Mouse (Mus musculus): ENCODE measurements at regions not wholly inside any gene's neighbourhood (a gene's known extent, or its start where the extent isn't known, plus 50 kb on each side); places are given as distances from the start of the nearest gene placed in this dataset.

DNA sequence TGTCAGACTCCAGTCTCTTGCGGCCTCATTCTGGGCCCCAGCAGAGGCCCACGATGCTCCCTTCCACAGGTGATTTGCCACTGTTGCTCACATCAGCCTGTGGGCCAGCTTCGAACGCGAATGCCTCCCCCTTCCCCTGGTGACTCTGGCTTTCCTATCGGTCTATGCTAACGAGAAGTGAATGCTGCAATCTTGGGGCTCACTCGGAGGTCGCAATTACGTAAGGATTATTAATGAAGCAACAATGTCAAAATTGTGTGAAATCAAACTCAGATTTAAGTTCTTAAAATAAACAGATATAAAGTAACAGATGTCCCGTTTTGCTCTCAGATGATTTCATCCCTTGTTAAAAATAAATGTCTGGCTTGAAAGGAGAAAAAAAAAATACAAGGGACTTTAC is 572.3 kb downstream of the Bnc2 start:
- DNase-seq (ENCODE audit: low spot score), result no peak

DNA sequence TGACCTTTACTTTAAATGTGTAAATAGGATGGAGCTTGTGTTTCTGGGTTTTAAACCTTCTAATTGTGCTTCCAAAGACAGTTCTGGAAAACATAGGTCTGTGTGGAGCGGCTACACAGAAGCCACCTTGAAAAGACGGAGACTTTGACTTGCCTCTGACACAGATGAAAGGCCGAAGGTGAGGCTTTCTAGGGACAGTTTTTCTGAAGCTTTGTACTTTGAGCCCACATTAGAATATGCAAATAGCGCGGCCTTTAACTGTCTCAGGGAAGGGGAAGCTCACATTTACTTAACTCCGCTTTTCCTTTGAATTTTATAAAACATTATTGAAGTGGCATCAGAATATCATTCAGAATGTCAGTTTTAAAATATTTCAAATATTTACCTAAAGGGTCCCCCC is 566.5 kb downstream of the Bnc2 start:
- no peak for DNase-seq (ENCODE audit: low spot score)

DNA sequence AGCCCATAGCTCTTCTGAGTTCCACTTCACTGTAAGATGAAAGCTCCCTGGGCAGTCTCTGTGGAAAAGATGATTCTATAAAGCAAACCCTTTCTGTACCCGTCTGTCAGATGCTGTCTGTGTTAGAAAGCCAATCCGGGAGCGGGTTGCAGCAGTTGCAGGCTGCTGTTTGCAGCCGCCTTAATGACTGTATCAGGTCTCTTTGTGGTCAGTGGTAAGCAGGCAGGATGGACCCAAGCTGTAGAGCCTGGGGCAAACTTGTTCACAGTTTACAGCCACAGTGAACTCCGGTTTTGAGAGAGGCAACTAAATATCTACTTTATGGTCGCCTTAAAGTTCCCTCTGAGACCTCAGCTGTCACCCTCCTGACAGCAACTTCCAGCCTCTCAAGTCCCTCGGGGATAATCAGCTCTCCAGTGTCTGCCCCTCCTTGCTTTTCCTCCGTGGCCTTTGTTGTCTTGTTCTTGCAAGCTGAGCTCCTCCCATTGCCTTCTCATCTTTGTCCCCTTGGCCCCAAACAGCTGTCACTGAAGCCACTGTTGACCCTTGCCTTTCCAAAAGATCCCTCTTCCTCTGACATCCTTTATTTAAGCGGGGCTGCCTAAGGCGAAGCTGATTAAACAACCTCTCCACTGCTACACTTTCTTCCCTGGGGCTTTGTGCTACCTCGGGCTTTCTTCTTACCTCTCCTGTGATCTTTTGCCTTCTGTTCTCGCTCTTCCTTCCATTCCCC is 565.1 kb downstream of the Bnc2 start:
- peak; percentile 86 for DNase-seq (ENCODE audit: low spot score)

DNA sequence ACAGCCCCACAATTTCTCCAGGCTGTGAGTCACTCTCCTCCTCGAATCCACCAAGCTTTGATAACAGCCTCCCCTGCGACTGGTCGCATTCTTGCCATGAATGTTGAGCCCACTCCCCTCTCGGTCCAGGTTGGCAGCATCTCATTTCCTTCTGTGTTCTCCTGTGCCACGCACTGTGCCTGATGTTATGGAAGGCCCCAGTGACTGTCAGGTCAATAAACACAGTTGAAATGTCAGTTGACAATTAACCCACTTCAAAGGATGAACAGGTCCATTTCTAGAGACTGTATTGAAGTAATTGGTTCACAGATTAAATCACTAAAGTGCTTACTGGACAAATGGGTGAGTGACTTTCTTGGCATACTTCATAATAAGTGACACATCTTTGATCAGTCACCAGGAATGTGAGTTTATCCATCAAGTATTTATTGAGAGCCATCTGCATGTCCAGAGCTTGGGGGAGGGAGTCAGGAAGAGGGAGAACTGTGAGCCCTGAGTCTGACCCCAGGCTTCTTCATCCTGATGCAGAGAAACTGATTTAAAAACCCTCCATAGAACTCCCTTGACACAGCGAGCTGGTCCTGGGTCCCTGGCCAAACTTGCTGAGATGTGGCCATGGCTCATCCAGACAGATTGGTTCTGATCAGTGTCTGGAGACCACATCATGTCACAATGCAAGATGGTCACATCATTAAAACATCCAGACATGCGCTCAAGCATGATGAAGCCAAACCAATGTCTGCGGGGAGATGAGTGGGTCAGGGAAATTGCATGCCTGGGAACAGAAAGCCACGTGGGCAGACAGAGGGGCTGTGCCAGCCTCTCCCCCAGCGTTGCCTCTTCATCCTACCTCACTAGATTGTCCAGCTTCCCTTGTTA is 560.7 kb downstream of the Bnc2 start:
- DNase-seq (ENCODE audit: low spot score), result no peak

DNA sequence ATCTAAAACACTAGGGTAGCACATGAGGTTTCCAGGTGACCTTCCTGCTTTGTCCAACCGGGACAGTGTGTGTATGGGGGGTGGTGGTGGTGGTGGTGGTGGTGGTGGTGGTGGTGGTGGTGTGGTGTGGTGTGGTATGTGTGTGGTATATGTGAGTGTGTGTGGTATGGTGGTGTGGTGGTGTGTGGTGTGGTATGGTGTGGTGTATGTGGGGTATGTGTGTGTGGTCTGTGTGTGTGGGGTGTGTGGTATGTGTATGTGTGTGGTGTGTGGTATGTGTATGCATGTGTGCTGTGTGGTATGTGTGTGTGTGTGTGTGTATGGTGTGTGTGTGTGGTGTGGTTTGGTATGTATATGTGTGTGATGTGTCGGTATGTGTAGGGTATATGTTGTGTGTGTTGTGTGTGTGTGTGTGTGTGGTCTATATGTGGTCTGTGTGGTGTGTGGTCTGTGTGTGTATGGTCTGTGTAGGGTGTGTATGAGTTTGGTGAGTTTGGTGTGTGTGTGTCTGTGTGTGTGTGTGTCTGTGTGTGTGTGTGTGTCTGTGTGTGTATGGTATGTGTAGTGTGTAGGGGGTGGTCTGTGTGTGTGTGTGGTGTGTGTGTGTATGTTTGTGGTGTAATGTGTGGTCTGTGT is 556.7 kb downstream of the Bnc2 start:
- no peak for DNase-seq (ENCODE audit: low spot score)

DNA sequence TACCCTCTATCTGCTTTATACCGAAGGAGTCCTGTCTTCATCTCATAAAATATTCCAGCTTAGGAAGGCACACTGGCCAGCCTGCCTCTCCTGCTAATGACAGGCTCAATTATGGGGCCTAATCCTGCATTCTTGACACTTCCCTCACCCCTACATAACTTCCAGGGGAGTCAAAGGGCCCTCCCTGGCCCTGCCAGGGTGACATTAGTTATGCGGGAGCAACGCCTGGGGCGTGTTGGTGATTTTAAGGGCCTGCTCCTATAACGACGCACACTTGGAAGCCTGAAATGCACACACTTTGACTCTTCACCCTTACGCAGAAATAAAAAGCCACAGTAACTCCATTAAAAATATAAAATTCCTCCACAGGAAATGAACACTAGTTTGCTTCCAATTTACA is 555.5 kb downstream of the Bnc2 start:
- DNase-seq (ENCODE audit: low spot score), result peak; percentile 40

DNA sequence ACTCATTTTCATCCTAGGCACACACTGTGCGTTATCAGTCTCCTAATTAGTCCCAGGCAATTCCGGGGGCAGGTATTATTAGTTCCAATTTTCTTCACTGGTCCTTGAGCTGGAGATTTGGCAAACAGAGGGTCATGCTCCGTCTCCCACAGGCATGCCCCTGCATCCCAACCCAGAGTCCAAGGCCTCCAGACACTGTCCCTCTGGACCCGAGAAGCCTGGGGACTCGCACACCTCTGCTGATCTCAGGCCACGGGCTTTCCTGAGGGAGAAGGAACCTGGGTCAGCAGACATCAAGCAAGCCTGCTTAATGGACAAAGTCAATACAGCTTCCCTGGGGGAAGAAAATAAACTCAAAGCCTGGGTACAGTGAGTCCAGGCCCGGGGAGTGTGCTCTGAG is 554.7 kb downstream of the Bnc2 start:
- DNase-seq (ENCODE audit: low spot score), result no peak

DNA sequence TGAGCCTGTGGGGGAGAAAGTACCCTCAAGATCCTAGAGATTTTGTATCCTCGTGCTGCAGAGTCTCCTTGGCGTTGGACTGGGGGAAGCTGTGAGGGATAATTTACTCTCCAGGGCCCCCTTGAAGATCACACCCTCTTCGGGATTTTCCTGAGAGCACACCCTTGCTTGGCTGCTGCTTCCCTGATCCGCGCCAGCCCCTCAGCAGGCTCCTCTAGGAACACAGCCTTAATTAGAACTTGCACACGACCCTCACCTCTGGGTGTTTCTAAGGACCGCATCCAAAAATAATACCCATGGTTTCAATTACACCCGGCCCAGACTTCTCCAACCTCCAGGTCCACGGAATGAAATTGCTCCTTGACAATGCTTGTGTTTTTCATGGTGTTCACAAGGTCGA is 553.6 kb downstream of the Bnc2 start:
- DNase-seq (ENCODE audit: low spot score), result no peak

DNA sequence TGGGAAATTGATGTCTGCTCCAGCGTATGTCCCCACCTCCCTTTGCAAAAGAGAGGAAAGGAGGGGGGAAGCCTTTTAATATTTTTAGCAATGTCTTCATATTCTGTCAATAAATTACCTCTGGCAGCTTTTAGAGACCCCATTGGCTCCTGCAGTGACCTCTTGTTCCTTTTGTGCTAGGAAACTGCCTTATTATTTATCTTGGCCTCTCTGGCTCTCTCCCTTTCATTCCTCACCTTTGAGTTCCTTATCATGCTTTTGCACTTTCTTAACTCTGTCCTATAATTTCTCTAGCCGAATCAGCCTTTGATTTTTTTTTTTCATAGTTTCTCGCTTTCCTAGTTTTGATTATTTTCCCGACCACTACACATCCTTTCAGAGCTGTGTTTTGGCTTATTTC is 548.7 kb downstream of the Bnc2 start:
- no peak for DNase-seq (ENCODE audit: low spot score)

DNA sequence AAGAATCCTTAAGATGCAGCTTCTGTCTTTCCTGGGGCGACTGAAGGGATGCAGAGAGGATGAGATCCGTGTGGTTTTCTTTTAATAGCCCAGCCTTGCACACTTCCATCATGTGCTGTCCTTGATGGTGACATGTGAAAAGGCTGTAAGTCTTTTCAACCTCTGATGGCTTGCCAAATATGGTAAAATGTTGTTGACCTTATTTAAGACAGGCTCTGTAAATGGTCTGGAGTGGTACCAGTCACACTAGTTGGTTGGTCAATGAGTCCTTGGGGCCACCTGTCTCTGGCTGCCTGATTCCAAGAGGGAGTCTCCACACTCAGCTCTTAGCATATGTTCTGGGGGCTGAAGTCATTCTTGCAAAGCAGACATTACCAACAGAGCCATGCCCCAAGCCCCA is 547.7 kb downstream of the Bnc2 start:
- DNase-seq (ENCODE audit: low spot score), result no peak

DNA sequence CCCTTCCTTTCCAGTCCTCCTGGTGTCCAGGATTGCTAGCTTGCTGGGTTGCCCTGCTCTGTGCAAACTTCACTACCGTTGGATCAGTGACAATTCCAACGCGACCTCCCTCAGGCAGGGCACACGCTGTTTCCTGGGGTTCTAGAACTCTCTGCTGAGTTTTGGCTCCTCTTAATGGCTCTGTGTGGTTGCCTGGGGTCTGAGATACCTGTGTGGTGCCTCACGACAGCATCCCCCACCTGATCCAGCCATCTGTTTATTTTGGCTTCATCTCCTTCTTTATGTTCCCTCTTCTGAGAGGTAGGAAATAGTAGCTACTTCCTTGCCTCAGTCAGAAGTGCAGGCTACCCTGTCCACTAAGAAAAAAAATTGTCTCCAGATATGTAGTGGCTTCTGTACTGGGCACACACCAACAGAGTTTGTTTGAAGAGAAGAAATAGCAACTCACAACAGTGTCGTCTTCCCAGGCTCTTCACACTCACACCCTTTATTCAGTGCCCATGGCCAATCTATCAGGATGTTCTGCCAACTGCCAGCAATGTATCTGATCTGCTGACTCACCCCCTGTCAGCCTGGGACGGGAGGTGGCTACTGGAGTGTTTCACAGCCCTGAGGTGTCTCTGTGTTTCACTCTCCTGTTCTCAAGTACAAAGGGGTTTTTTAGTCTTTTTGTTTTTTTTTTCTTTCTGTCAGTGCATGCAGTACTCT is 544.1 kb downstream of the Bnc2 start:
- DNase-seq (ENCODE audit: low spot score), result no peak

DNA sequence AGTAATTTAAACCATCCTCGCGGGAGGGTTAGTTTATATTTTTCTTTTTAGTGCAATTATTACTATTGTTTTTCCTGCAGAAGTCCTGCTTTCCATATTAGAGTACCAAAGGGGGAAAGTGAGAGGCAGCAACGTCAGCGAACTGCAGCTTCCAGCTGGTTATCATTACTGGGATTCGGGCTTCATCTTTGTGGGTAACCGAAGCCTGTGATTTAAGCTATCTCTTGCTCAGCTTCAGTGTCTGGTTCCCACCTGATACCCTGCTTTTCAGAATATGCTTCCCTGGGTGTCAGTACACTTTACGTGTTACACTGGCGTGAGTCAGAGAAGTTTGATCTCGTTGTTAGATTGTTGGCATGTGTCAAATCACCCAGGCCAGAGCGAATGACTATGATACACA is 539.3 kb downstream of the Bnc2 start:
- DNase-seq (ENCODE audit: low spot score), result no peak

DNA sequence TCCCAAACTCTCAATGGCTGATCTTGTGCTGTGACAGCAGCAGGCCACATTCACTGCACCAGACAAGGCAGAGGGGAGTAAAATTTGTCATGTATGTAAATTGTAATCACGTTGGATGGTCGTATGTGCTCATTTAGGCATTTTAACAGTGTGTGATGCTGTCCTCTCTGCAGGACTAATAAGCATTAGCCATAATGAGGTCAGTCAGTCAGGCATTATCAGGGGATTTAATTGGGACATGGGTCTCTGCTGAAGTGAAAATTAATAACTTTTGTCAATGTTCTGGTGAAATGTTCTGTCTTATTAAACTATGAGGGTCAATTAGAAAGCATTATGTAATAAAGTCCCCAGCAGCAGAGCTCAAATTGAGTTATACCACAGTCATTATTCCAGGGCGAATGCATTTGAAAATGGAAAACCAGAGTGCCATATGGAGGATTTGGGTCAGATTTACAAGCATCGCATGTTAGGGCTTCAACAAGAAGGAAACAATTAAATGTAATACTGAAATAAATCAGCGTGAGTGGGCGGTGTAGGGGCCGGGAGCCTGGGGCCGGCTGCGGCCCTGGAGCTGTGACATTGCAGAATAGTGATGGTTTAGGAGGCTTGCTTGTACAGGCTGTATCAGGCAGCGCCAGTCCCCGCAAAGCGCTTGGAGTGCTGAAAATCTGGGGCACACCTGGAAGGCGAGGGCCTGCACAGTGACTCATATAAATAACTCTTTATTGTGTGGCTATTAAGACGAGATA is 537.7 kb downstream of the Bnc2 start:
- DNase-seq (ENCODE audit: low spot score), result no peak

DNA sequence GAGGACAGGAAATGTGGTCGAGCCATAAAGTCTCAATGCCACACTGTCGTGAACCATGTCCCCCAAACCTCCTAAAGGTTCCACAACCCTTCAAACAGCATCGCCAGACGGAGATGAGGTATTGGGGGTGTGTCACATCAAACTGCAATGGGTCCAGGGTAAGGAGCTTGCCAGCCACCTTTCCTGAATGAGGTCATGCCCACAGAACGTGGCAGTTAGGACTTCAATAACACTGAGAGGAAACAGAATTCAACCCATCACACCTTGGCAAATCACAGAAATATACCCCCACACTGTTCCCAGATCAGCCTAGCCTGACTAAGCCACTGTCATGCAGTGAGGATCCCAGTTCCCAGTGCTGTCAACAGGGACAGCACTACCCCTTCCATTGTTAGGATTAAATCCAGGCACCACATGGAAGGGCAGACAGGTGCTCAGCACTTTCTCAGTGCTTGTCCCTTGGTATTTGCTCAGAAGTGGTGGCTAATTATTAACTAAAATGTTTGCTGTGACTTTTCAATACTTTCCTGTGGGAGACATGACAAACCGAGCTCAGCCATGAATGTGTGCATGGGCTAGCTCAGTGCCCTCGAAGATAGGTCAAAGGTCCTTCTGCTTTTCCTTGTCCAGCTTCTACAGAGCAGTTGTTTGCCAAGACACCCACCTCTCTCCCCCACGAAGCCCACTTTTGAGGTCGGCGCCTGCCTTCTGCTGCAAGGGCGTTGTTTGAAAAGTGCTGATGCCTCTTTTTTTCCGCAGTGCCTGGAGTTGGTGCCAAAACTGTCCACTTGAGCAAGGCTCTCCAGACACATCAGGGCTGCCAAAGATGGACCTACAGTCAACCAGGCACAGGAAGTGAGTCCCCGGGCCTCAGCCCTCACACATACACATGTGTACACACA is 525.7 kb downstream of the Bnc2 start:
- no peak for DNase-seq (ENCODE audit: low spot score)

DNA sequence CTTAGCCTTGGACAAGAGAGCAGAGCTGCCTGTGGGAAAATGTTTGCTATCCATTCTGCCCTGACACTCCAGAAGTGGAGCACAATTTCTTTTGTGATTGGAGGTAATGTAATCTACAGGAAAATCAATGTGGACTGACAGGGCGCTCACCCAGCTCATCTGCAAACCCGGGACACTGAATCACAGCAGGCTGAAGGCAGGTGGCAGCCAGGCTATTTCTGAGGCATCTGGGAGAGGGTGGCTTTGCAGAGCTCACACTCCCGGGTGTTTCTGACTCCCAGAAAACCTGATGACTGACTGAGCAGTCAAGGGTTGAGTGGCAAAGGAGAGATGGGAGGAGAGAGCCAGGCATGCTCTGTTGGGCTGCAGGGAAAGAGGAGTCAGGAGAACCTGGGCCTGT is 524.4 kb downstream of the Bnc2 start:
- DNase-seq (ENCODE audit: low spot score), result no peak

DNA sequence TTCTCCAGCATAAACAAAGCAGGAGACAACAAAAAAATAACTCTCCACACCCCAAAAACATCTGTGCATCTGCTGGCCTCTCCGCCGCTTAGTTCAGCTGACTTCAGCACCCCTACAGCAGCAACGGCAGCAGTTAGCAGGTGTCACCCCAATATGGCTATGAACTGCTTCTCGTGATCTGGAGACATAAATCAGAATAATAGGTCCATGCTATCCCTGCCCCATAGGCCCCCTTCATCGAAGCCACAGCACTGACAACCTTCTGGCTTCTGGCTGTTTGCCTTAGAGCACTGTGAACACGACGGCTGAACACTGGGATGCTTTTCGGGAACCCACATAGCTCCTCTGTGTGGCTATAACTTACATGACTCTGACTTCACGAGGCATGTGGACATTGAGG is 523.8 kb downstream of the Bnc2 start:
- DNase-seq (ENCODE audit: low spot score), result no peak

DNA sequence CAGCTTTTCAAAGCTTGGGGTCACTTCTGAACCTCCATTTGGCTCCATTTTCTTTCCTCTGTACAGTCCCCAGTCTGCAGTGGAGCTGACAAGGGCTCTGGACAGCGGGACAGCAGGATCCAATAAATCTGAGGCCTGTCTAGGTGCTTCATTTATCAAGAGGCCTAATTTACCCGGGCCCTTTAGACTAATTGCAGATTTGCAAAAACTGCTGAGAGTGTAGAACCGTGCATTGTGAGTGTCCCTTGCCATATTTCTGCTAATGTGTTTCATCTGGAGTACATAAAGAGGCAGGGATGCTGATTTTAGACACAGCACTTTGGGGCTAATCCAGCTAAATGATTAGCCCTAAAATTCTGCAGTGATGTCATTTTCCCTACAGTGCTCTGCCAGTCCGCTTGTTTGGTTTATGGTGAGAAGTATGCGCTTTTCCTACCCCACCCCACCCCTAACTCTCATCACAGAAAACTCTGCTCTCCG is 523.1 kb downstream of the Bnc2 start:
- DNase-seq (ENCODE audit: low spot score), result no peak

DNA sequence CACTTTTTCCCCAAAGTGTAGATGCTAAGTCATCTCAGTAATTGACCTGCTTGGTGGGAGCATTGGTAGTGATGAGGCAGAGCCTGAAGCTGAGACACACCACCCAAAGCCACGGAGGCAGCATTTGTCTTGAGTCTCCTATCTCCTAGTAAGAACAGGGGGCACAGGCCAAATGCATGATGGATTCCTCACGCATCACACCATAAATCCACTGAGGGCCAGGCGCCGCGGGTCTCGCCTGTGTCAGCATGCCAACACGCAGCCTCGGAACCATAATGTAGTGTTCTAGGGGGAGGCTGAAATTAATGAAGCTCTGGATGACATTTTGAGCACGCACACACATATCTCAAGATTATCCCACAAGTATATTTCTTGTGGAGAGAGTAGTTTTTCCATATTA is 521.5 kb downstream of the Bnc2 start:
- no peak for DNase-seq (ENCODE audit: low spot score)

DNA sequence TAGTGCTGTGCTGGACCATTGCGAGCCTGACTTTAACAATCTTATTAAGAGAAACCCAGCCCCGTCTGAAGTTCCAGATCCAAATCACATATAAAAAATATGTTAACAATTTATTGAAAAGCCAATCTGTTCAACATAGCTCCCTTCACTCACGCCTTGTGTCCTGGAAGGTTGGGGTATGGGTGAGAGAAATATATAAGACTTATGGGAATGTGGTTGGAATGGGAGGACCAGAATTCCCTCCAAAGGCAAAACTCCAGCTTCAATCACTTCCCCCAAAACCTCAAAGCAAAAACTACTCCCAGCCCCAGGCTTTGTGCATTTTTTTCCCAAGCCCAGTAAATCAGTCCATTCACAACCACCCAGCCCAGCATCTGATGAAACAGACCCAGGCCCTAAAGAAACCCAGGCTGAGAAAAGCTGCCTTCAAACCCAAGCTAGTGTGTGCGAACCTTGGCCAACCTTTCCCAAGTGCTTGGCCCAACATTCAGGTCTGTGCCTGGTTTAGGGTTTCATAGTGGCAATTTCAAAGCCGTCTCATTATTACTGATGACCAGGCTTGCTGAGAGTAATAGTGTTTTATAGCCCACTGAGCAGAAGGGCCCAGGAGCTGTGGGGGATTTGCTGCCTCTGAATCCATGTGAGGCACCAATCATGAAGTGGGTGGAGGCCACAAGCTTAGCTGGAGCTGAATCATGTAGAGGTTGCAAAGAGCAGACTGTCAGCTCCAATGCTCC is 517.0 kb downstream of the Bnc2 start:
- no peak for DNase-seq (ENCODE audit: low spot score)

DNA sequence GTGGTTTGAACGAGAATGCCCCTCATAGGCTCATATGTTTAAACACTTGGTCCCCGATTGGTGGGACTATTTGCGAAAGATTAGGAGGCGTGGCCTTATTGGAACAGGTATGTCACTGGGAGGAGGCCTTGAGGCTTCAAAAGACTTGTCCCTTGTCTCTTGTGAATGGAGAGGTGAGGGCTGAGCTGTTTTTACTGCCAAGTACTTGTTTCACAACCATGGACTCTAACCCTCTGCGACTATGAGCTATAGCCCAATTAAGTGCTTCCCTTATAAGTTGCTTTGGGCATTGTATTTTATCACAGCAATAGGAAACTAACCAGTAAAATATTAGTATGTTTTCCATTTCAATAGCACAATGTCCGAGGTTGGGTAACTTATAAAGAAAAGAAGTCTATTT is 511.7 kb downstream of the Bnc2 start:
- no peak for DNase-seq (ENCODE audit: low spot score)
